In the genomic region with DNA sequence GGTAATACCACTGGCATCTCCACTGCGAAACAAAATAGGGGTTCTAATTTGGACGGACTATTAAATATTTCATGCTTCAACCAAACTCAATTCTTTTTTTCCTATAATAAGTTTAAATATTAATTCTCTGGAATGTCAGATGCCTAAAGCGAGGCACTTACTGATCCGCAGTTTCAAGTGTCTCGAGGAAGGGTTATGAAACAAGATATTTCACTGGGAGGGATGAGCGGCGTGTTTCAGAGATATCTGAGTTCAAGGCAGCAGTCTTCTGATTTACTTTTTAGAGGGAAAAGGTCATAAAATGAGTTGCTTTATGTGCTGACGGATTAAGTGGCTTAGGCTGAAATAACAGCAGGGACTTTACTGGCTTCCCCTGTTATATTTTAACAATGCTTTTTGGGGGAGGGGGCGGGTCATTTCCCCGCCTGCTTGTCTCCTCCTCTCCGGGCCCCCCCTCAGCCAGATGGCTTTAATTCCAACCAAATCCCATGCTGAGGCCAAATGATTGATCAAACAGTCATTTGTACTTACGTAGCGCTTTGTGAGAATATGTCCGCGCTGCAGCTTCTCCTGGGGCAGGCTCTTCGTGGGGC, we compare ENCODE assay signal across 12 mouse cellular contexts. TPM values are rescaled to one million over a fixed set of nuclear protein-coding genes. Genes with fewer than 3 reads are reported as not detected.
DNase-seq lines count a peak whose midpoint lies in the region; ATAC-seq lines count a peak whose summit lies in the region.
"Had no signal": no experiment of that assay in that cellular context is flagged by ENCODE, and none has a peak within 500 bp of the region (broad histone marks: within the 10 kb centered on the region; RNA-seq: fewer than 3 reads in every experiment).

No protein-coding gene starts in this region.

- H3K27ac ChIP-seq in embryonic facial prominence, embryonic 12.5 days, result peak overlapping the region; percentile 50
- no peak overlapping the region for H3K27ac ChIP-seq in kidney, embryonic 14.5 days (ENCODE audit: low read depth, low read length)
- H3K27ac ChIP-seq: forebrain, embryonic 15.5 days had no signal

- DNase-seq in kidney, adult 18-20 months, result peak; percentile 31
- DNase-seq in kidney, postnatal 4 days, result no peak
- DNase-seq in mesoderm, embryonic 11.5 days (ENCODE audit: low read depth, low spot score), result peak; percentile 64
- no peak for DNase-seq in layer of hippocampus, adult 8-10 months (ENCODE audit: low spot score in 2 of 2)
- DNase-seq: cerebellum, adult 11-12 months; gastrocnemius, postnatal 36 days; liver, postnatal 0 days; thymus, postnatal 14 days had no signal

- peaks cover 39% of the 10 kb centered on the region for H3K27me3 ChIP-seq in embryonic facial prominence, embryonic 12.5 days
- H3K27me3 ChIP-seq in kidney, embryonic 14.5 days (ENCODE audit: control insufficient read depth, insufficient read depth, low read length), result peaks cover 39% of the 10 kb centered on the region

- no peaks in the 10 kb centered on the region for H3K36me3 ChIP-seq in embryonic facial prominence, embryonic 12.5 days
- H3K36me3 ChIP-seq in kidney, embryonic 14.5 days (ENCODE audit: control insufficient read depth, insufficient read depth, low read length), result no peaks in the 10 kb centered on the region
- H3K36me3 ChIP-seq: forebrain, embryonic 15.5 days had no signal

- peak overlapping the region; percentile 21 for H3K4me2 ChIP-seq in embryonic facial prominence, embryonic 12.5 days (replicated peaks)
- H3K4me2 ChIP-seq in kidney, embryonic 14.5 days (replicated peaks; ENCODE audit: low read depth, low read length), result peak overlapping the region; percentile 24; the same call in 1 of the 2 replicates
- H3K4me2 ChIP-seq: forebrain, embryonic 15.5 days had no signal

- WGBS in embryonic facial prominence, embryonic 12.5 days, result 18% methylated on average over 16 of the region's 16 CpGs
- WGBS in kidney, embryonic 14.5 days, result 25% methylated on average over 16 of the region's 16 CpGs

- H3K9ac ChIP-seq in embryonic facial prominence, embryonic 12.5 days, result 0 out of 2 replicates have a peak overlapping the region, but pooled peaks have one; percentile 2
- H3K9ac ChIP-seq in kidney, embryonic 14.5 days (ENCODE audit: low read depth, low read length), result no peak overlapping the region
- H3K9ac ChIP-seq: forebrain, embryonic 15.5 days; liver, postnatal 0 days had no signal

- no peaks in the 10 kb centered on the region for H3K9me3 ChIP-seq in embryonic facial prominence, embryonic 12.5 days
- peaks cover 4% of the 10 kb centered on the region; the same call in 1 of the 2 replicates for H3K9me3 ChIP-seq in kidney, embryonic 14.5 days (ENCODE audit: control insufficient read depth, low read length)
- H3K9me3 ChIP-seq: forebrain, embryonic 15.5 days had no signal

- ATAC-seq in embryonic facial prominence, embryonic 12.5 days (ENCODE audit: insufficient number of reproducible peaks, insufficient read depth, low FRiP score, low TSS enrichment), result no peak
- ATAC-seq in kidney, embryonic 14.5 days (ENCODE audit: low FRiP score, low TSS enrichment), result no peak
- ATAC-seq in erythroblast, adult 5-6 weeks (replicated peaks; ENCODE audit: low FRiP score, poor library complexity, severe bottlenecking), result no peak
- ATAC-seq: forebrain, embryonic 15.5 days; liver, postnatal 0 days had no signal

- no peak overlapping the region for H3K4me3 ChIP-seq in embryonic facial prominence, embryonic 12.5 days
- H3K4me3 ChIP-seq in kidney, embryonic 14.5 days (ENCODE audit: low read length), result no peak overlapping the region; the same call in 1 of the 2 replicates
- H3K4me3 ChIP-seq: forebrain, embryonic 15.5 days had no signal

- peaks cover 41% of the 10 kb centered on the region for H3K4me1 ChIP-seq in embryonic facial prominence, embryonic 12.5 days
- peaks cover 17% of the 10 kb centered on the region; the same call in 1 of the 2 replicates for H3K4me1 ChIP-seq in kidney, embryonic 14.5 days (ENCODE audit: control insufficient read depth, insufficient read depth, low read length)
- H3K4me1 ChIP-seq: forebrain, embryonic 15.5 days had no signal

RNA-seq across cellular contexts. Expression of a gene that starts 8.6 kb away (rescaled TPM):
- polyA plus RNA-seq in embryonic facial prominence, embryonic 12.5 days (2016; fragmentation: Nextera tagmentation; extraction: Ambion mirVana), result 23.3 and 26.0 TPM in 2 replicates
- 4.0 and 4.3 TPM in 2 replicates for polyA plus RNA-seq in kidney, embryonic 14.5 days (2014; fragmentation: Nextera tagmentation; extraction: Ambion mirVana)
- not detected in 2 replicates for total RNA-seq in erythroblast, adult 5-6 weeks (2015; ENCODE audit: low replicate concordance)
- not detected in 2 replicates for total RNA-seq in erythroblast, adult 5-6 weeks (2017; ENCODE audit: low replicate concordance)
- total RNA-seq in layer of hippocampus, adult 8-10 months (2022), result 1 to 10 TPM in 3 of 4 experiments, under 1 TPM in 1; 0.99 to 3.1 (median 1.6) TPM

Comparison
In these comparisons a context has a peak if more than half of its experiments do, and no peak if none do; other contexts are left out.
1. DNase-seq: peak in kidney, adult 18-20 months (single experiment) and mesoderm, embryonic 11.5 days (single experiment); none in kidney, postnatal 4 days (0 of 2) and layer of hippocampus, adult 8-10 months (0 of 2).